18 mouse cellular contexts compared by ENCODE assay signal in the genomic region with DNA sequence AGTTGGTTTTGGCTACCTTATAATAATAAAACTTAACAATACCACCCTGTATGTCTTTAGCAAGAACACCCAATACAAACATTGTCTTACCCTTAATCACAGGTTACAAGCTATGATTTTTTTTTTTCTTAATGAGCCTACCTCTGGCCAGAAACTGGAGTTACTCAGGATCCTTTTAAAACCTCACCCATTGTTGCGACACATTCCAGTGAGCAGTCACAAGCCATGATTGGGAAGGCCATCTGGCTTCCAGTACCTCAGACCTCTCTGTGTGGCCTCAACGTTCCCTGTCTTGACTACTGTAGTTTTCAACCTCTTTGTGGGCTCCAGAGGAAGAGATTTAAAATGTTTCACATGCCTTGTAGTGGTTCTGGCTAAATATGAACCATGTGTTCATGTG.
DNase-seq lines count a peak whose midpoint lies in the region; ATAC-seq and TF ChIP-seq lines count a peak whose summit lies in the region.
"Had no signal": no experiment of that assay in that cellular context is flagged by ENCODE, and none has a peak within 500 bp of the region (broad histone marks: within the 10 kb centered on the region; RNA-seq: fewer than 3 reads in every experiment).

No protein-coding gene starts in this region.

- H3K4me2 ChIP-seq in intestine, embryonic 16.5 days (ENCODE audit: low read depth, low read length), result no peak overlapping the region
- H3K4me2 ChIP-seq: heart, embryonic 12.5 days; midbrain, embryonic 15.5 days had no signal

- H3K9me3 ChIP-seq in intestine, embryonic 16.5 days (ENCODE audit: control insufficient read depth, low read length), result no peaks in the 10 kb centered on the region
- H3K9me3 ChIP-seq: heart, embryonic 12.5 days; midbrain, embryonic 15.5 days had no signal

- no peak for TF ChIP-seq CTCF in gastrocnemius, adult 2 months (IDR thresholded peaks at IDR 0.05)

- peaks cover 8% of the 10 kb centered on the region; the same call in 1 of the 2 replicates for H3K36me3 ChIP-seq in intestine, embryonic 16.5 days (ENCODE audit: control insufficient read depth, insufficient read depth, low read length)

- no peak for ATAC-seq in intestine, embryonic 16.5 days
- ATAC-seq: forebrain, postnatal 0 days; hindbrain, embryonic 16.5 days; midbrain, embryonic 15.5 days had no signal

- H3K27ac ChIP-seq in gastrocnemius, adult 2 months, result peak overlapping the region; percentile 81
- no peak overlapping the region for H3K27ac ChIP-seq in intestine, embryonic 16.5 days (ENCODE audit: low read length)
- H3K27ac ChIP-seq: liver, embryonic 14.5 days; midbrain, embryonic 15.5 days had no signal

- H3K4me3 ChIP-seq in gastrocnemius, adult 2 months, result no peak overlapping the region
- no peak overlapping the region for H3K4me3 ChIP-seq in intestine, embryonic 16.5 days (ENCODE audit: low read length)
- H3K4me3 ChIP-seq: heart, embryonic 12.5 days; midbrain, embryonic 15.5 days had no signal

- no peak overlapping the region for H3K9ac ChIP-seq in intestine, embryonic 16.5 days (ENCODE audit: low read depth, low read length)
- H3K9ac ChIP-seq: forebrain, postnatal 0 days; heart, embryonic 12.5 days; liver, embryonic 14.5 days; midbrain, embryonic 15.5 days had no signal

- no peaks in the 10 kb centered on the region for H3K27me3 ChIP-seq in intestine, embryonic 16.5 days (replicated peaks; ENCODE audit: control insufficient read depth, insufficient read depth, low read length)
- H3K27me3 ChIP-seq: heart, embryonic 12.5 days; midbrain, embryonic 15.5 days had no signal

- H3K4me1 ChIP-seq in intestine, embryonic 16.5 days (ENCODE audit: control insufficient read depth, insufficient read depth, low read length), result no peaks in the 10 kb centered on the region
- H3K4me1 ChIP-seq: midbrain, embryonic 15.5 days had no signal

- WGBS in intestine, embryonic 16.5 days, result 74% methylated on average over 2 of the region's 2 CpGs

- DNase-seq in gastrocnemius, adult 2 months, result no peak
- no peak for DNase-seq in gastrocnemius, adult 8-10 months (ENCODE audit: low spot score in 2 of 2)
- DNase-seq in 3T3-L1 (ENCODE audit: low read depth, low spot score), result peak; percentile 76
- DNase-seq in NIH3T3 (ENCODE audit: low read depth), result peak; percentile 78
- peak; percentile 82 for DNase-seq in gonadal fat pad, adult 2 months (ENCODE audit: low read depth)
- no peak for DNase-seq in urinary bladder, postnatal 10 days (ENCODE audit: low spot score)
- DNase-seq: cerebellum, adult 9-10 months; forebrain, postnatal 0 days; gastrocnemius, postnatal 14 days; heart, postnatal 36 days; kidney, adult 18-20 months; kidney, postnatal 14 days; thymus, postnatal 4 days had no signal

- intact Hi-C loops in gastrocnemius, adult 2 months (cut with DNase I), result loop anchor here (2.0 kb wide), 1 partner anchor 17 kb away; no protein-coding TSS in a partner anchor

Comparison
In these comparisons a context has a peak if more than half of its experiments do, and no peak if none do; other contexts are left out.
1. DNase-seq: peak in 3T3-L1 (single experiment), NIH3T3 (single experiment) and gonadal fat pad, adult 2 months (single experiment); none in gastrocnemius, adult 2 months (single experiment), gastrocnemius, adult 8-10 months (0 of 2) and urinary bladder, postnatal 10 days (single experiment).